Mouse (Mus musculus): Measurements from ENCODE around the gene Snd1. TPM values are rescaled to one million over a fixed set of nuclear protein-coding genes. Genes with fewer than 3 reads are reported as not detected.

The Snd1 gene
- polyA plus RNA-seq, 1 experiment = 58.9 TPM

DNA sequence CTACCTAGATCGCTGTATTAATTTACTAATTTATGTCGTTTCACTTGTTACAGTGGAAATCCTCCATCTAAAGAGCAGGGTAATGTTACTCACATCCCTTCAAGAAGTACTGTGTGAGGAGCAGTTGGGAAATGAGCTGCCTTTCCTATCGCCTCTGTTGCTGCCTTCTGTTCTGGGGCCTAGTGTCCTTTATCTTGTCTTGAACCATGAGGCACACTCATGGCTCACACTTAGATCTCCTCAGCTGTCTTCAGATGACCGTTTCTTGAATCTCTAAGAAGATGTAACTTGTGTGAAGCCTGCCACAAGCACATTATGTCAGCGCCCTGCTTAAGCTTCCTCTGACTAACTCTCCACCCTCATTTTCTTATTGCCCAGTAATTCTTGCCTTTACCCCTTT, 147.0 kb downstream of the Snd1 start:
- H3K27ac ChIP-seq (ENCODE audit: insufficient read depth, low read depth, low read length) = peak overlapping the region; percentile 81

DNA sequence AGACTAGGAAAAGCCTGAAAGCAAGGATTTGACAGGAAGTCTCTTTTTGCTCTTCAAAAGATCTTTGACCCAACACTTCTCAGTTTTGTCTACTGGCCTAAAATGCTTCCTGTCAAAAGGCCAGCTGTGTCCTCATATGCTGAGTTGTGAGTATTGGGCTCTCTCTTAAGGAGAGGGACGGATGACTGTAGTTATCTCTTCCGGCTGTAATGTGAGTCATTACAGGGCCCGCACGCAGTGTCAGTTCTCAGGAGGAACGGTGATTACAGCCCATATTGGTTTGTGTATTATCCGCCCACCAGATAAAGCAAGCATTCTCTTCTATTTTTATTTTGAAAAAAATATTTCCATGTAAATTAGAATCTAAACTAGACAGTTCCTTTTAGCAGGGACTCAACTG, 147.6 kb downstream of the Snd1 start:
- no peak for TF ChIP-seq POLR2A (IDR thresholded peaks at IDR 0.05; ENCODE audit: borderline replicate concordance, low read depth, low read length)
- TF ChIP-seq CTCF (IDR thresholded peaks at IDR 0.05; ENCODE audit: low read depth, low read length) = no peak
- peaks cover 42% of the 10 kb centered on the region for H3K4me1 ChIP-seq (ENCODE audit: control insufficient read depth, insufficient read depth, low read length)
- no peak overlapping the region for H3K4me3 ChIP-seq (ENCODE audit: insufficient read depth, low read length)
- peak overlapping the region; percentile 81 for H3K27ac ChIP-seq (ENCODE audit: insufficient read depth, low read depth, low read length)

More for the DNA sequence above, 147.0 kb downstream of the Snd1 start:
- no peak overlapping the region for H3K4me3 ChIP-seq (ENCODE audit: insufficient read depth, low read length)
- no peak for TF ChIP-seq POLR2A (IDR thresholded peaks at IDR 0.05; ENCODE audit: borderline replicate concordance, low read depth, low read length)
- no peak for TF ChIP-seq CTCF (IDR thresholded peaks at IDR 0.05; ENCODE audit: low read depth, low read length)
- peaks cover 42% of the 10 kb centered on the region for H3K4me1 ChIP-seq (ENCODE audit: control insufficient read depth, insufficient read depth, low read length)

DNA sequence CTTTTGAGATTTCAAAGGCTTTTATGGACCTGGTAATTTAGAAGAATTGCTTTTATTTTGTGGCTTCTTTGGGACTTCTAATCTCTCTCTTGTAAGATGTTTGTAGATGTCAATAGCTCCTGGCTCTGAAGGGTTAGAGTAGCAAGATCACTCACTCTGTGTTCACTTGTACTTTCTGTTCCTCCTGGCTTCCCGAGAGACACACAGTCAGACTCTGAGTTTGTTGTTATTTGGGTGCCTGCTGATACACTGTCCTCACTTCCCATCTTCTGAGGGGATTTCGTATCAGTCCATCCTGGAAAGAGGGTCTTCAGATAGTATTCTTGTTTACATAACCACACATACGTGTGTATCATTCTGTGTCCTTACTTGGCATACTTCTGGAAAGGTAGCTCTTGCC, 148.0 kb downstream of the Snd1 start:
- Histone ChIP-seq H3K27ac (ENCODE audit: insufficient read depth, low read depth, low read length) (peak overlapping the region; percentile 44), H3K4me1 (ENCODE audit: control insufficient read depth, insufficient read depth, low read length) (peaks cover 42% of the 10 kb centered on the region), H3K4me3 (ENCODE audit: insufficient read depth, low read length) (no peak overlapping the region)
- TF ChIP-seq CTCF (IDR thresholded peaks at IDR 0.05; ENCODE audit: low read depth, low read length) (no peak), POLR2A (IDR thresholded peaks at IDR 0.05; ENCODE audit: borderline replicate concordance, low read depth, low read length) (no peak)

DNA sequence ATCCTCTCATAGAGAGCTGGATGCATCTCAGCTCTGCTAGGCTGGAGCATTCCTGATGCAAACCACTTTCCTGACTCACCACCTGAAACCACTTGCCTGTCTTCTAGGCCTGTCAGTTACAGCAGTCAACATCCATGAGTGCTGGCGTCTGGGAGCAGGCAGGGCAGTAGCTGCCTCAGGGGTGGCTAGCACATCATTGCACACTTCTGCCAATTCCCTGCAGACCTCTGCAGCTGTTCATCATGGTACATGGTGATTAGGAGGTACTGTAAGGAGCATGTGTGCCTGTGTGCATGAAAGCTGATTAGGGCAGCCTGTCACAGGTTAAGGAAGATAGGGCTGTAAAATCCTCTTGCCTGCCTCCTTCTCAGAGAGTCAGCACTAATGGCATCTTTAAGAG, 153.5 kb downstream of the Snd1 start:
- TF ChIP-seq POLR2A (IDR thresholded peaks at IDR 0.05; ENCODE audit: borderline replicate concordance, low read depth, low read length) = no peak
- no peak for TF ChIP-seq CTCF (IDR thresholded peaks at IDR 0.05; ENCODE audit: low read depth, low read length)
- H3K27ac ChIP-seq (ENCODE audit: insufficient read depth, low read depth, low read length) = no peak overlapping the region
- H3K4me1 ChIP-seq (ENCODE audit: control insufficient read depth, insufficient read depth, low read length) = peaks cover 9% of the 10 kb centered on the region
- no peak overlapping the region for H3K4me3 ChIP-seq (ENCODE audit: insufficient read depth, low read length)

DNA sequence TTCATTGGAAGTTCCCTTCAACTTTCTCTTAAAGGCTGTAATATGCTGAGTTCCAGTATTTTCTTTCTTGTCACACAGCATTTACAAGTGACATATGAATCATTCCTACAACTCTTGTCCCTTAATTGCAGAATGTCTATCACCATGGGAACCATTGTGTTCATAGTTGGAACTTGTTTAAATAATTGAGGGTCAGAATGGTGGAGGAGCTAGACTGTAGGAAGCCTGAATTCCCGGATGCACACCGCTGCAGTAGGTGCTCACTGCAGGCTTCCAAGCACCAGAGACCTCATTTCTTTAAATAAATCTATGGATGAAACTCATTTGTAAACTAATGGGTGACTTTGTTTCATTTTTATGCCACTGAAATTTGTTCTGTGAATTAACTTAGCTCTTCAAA, 154.9 kb downstream of the Snd1 start:
- TF ChIP-seq POLR2A (IDR thresholded peaks at IDR 0.05; ENCODE audit: borderline replicate concordance, low read depth, low read length) (no peak), CTCF (IDR thresholded peaks at IDR 0.05; ENCODE audit: low read depth, low read length) (no peak)

DNA sequence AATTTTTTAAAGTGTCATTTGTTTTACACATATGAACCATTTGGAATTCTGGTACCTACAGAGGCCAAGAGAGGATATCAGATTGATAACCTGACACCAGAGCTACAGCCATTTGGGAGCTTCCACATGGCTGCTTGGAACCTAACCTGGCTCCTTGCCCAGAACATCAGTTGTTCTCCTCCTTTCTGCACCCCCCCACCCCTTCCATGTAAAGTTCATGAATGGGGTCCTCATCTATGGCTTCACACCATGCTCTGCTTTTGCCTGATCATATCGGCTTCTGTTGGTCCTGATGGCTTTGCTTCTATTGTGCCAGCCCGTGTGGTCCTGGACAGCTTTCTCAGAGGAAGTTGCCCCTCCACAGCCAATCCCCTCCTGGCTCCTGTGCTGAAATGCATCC, 156.0 kb downstream of the Snd1 start:
- peaks cover 19% of the 10 kb centered on the region for H3K4me1 ChIP-seq (ENCODE audit: control insufficient read depth, insufficient read depth, low read length)
- H3K4me3 ChIP-seq (ENCODE audit: insufficient read depth, low read length) = no peak overlapping the region
- H3K27ac ChIP-seq (ENCODE audit: insufficient read depth, low read depth, low read length) = no peak overlapping the region
- TF ChIP-seq CTCF (IDR thresholded peaks at IDR 0.05; ENCODE audit: low read depth, low read length) = no peak
- TF ChIP-seq POLR2A (IDR thresholded peaks at IDR 0.05; ENCODE audit: borderline replicate concordance, low read depth, low read length) = no peak

More for the DNA sequence above, 154.9 kb downstream of the Snd1 start:
- Histone ChIP-seq H3K4me3 (ENCODE audit: insufficient read depth, low read length) (no peak overlapping the region), H3K27ac (ENCODE audit: insufficient read depth, low read depth, low read length) (no peak overlapping the region), H3K4me1 (ENCODE audit: control insufficient read depth, insufficient read depth, low read length) (peaks cover 13% of the 10 kb centered on the region)

DNA sequence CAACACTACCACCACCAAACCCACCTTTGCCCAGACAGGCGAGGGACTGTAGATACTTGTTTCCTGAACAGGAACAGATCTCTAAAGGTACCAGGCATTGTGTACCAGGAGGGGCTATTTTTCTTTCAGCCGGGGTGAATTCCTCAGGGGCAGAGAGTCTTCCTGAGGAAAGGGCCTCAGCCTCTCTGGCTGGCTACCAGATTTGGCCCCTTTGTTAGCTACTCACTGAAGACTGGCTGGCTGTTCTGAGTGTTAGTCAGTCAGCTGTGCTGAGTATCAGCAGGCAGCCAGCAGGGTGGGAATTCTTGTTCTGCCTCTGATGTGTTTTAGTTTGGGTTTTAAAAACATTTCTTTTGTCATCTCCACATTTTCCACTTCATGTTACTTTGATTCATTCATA, 158.2 kb downstream of the Snd1 start:
- Histone ChIP-seq H3K4me3 (ENCODE audit: insufficient read depth, low read length) (no peak overlapping the region), H3K27ac (ENCODE audit: insufficient read depth, low read depth, low read length) (no peak overlapping the region), H3K4me1 (ENCODE audit: control insufficient read depth, insufficient read depth, low read length) (peaks cover 20% of the 10 kb centered on the region)
- TF ChIP-seq POLR2A (IDR thresholded peaks at IDR 0.05; ENCODE audit: borderline replicate concordance, low read depth, low read length) (no peak), CTCF (IDR thresholded peaks at IDR 0.05; ENCODE audit: low read depth, low read length) (no peak)

DNA sequence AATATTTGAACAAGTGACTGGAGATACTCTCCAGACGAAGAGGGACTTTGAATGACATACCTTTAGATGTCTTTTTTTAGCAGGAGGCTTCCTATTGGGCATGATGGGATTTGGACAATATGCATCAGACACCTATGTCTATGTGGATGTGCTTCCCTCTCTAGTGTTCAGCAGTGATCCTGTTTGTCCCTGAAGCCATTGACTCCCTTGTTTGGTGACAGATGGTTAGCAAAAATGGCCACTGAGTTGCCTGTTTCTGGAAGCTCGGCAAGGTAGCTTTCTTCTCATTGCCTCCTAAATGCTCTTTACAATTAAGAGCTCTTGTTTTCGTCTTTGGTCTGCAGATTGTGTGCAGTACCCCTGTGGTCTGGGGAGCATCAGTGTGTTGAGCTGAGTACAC, 158.7 kb downstream of the Snd1 start:
- no peak overlapping the region for H3K4me3 ChIP-seq (ENCODE audit: insufficient read depth, low read length)
- TF ChIP-seq POLR2A (IDR thresholded peaks at IDR 0.05; ENCODE audit: borderline replicate concordance, low read depth, low read length) = no peak
- no peak for TF ChIP-seq CTCF (IDR thresholded peaks at IDR 0.05; ENCODE audit: low read depth, low read length)
- no peak overlapping the region for H3K27ac ChIP-seq (ENCODE audit: insufficient read depth, low read depth, low read length)
- H3K4me1 ChIP-seq (ENCODE audit: control insufficient read depth, insufficient read depth, low read length) = peaks cover 20% of the 10 kb centered on the region

DNA sequence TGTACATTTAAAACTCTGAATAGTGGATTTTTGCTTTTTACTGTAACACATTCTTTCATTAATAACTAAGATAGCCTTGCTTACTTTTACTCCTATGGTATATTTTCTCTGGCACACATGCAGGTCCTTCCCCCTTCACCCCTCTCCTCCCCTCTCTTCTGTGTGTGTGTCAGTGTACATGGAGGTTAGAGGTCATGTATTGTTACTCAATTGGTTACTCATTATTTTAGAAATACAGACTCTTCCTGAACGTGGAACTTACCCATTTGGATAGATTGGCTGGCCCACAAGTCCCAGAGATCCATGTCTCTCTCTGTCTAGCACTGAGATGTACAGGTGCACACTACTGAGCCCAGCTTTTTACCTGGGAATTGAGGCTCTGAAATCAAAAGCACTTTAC, 160.2 kb downstream of the Snd1 start:
- H3K4me3 ChIP-seq (ENCODE audit: insufficient read depth, low read length) = no peak overlapping the region
- H3K27ac ChIP-seq (ENCODE audit: insufficient read depth, low read depth, low read length) = no peak overlapping the region
- H3K4me1 ChIP-seq (ENCODE audit: control insufficient read depth, insufficient read depth, low read length) = peaks cover 20% of the 10 kb centered on the region
- no peak for TF ChIP-seq POLR2A (IDR thresholded peaks at IDR 0.05; ENCODE audit: borderline replicate concordance, low read depth, low read length)
- TF ChIP-seq CTCF (IDR thresholded peaks at IDR 0.05; ENCODE audit: low read depth, low read length) = no peak

DNA sequence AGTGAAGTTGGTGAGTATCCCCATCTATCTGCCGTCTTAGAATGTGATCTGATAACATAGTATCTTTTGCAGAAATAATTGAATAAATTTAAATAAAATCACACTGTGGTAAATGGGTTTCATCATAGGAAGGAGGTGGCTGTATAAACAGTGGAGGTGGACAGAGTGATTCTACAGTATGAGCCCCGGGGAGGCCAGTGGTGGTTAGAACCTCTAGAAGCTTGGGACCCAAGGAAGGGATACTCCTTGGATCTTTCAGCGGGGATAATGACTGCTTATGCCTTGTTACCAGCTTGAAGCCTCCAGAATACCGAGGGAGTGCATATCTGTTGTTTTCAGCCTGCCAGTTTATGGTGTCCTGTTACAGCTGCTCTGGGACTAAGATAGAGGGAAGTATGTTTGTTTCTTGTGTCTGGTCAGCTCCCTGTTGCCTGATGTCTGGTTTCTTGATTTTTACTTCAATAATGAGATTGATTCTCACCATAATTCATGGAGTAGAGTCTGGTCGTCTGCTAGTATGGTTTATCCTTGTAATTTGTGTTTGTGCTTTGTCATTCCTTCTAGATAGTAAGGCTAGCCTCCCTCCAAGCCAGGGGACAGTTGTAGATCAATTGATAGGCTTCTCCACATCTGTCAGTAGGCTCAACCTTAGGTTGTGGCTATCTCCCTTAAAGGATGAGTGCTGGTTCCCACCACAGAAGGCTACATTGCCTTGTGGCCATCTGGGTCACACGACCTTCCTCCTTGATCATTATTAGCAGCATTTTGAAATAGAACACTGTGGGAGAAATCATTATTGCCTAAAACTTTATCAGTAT, 160.8 kb downstream of the Snd1 start:
- TF ChIP-seq POLR2A (IDR thresholded peaks at IDR 0.05; ENCODE audit: borderline replicate concordance, low read depth, low read length) = no peak
- no peak for TF ChIP-seq CTCF (IDR thresholded peaks at IDR 0.05; ENCODE audit: low read depth, low read length)
- Histone ChIP-seq H3K27ac (ENCODE audit: insufficient read depth, low read depth, low read length) (no peak overlapping the region), H3K4me1 (ENCODE audit: control insufficient read depth, insufficient read depth, low read length) (peaks cover 20% of the 10 kb centered on the region), H3K4me3 (ENCODE audit: insufficient read depth, low read length) (no peak overlapping the region)
